Mouse (Mus musculus): Measurements from ENCODE around the gene Kdm2b.

GRCm38 (mm10) chr5:122843799-122844198 is 145.8 kb downstream of the Kdm2b start:
- TF ChIP-seq CTCF (IDR thresholded peaks at IDR 0.05; ENCODE audit: extremely low read depth, insufficient read depth, insufficient read length, insufficient replicate concordance) (no peak), POLR2A (IDR thresholded peaks at IDR 0.05; ENCODE audit: low read depth, low read length) (no peak)

Data from spleen, adult 2 months (tissue).